Mouse (Mus musculus): ENCODE measurements around the gene Eif3b. TPM values are rescaled to one million over a fixed set of nuclear protein-coding genes. Genes with fewer than 3 reads are reported as not detected.
"Not testable (repeated sequence)": the region's sequence is repeated elsewhere in the genome, so short reads cannot be mapped to it uniquely, and the experiment has no call there.

Gene Eif3b
- polyA plus RNA-seq, 1 experiment from 2014 or later = 87.8 TPM

DNA sequence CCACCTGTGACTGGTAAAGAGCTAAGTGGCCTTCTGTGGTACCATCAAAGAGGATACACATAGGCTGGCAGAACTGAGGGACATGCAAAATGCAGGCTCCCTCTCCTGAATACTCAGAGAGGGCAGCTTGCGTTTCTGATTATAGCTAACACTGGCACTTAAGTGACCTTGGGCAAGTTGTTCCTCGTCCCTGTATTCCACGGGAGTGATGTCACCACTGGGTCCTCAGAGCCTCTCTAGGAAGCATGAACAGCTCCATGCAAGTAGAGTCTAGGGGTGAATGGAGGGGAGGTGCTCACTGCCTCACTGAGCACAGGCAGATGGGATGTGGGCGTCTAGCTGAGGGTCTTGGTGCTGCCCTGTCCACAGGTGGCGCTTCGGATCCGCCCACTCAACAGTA, 26.9 kb downstream of the Eif3b start:
- 0 out of 2 replicates have a peak, but pooled peaks have one; percentile 34 for ATAC-seq (replicated peaks; ENCODE audit: extremely low read depth, insufficient read depth, low FRiP score)
- Histone ChIP-seq H3K36me3 (ENCODE audit: control insufficient read depth, insufficient read depth) (peaks cover 31% of the 10 kb centered on the region), H3K9me3 (replicated peaks; ENCODE audit: control insufficient read depth, low read length) (no peaks in the 10 kb centered on the region), H3K27ac (ENCODE audit: low read length) (peak overlapping the region; percentile 0; the same call in 1 of the 2 replicates), H3K4me2 (ENCODE audit: low read depth, low read length) (no peak overlapping the region), H3K4me3 (ENCODE audit: low read length) (no peak overlapping the region), H3K9ac (ENCODE audit: low read length) (no peak overlapping the region), H3K4me1 (ENCODE audit: control insufficient read depth, insufficient read depth, low read length) (peaks cover 5% of the 10 kb centered on the region), H3K27me3 (ENCODE audit: control insufficient read depth, insufficient read depth, low read length) (no peaks in the 10 kb centered on the region)
- WGBS = 64% methylated on average over 7 of the region's 7 CpGs

DNA sequence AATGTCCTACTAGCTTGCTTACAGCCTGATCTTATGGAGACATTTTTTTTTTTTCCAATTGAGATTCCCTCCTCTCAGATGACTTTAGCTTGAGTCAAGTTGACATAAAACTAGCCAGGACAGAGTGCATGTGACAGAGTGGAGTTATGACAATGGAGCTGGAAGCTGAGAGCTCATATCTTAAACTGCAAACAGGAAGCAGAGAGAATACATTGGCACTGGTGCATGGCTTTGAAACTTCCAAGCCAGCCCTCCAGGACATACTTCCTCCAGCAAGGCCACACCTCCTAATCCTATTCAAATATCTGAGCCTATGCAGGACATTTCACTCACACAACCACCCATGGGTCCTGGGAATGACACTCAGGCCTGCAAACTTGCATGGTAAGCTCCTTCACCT, 35.4 kb downstream of the Eif3b start:
- ATAC-seq (replicated peaks; ENCODE audit: extremely low read depth, insufficient read depth, low FRiP score) = peak; percentile 67; the same call in 1 of the 2 replicates
- peak overlapping the region; percentile 17 for H3K27ac ChIP-seq (ENCODE audit: low read length)

DNA sequence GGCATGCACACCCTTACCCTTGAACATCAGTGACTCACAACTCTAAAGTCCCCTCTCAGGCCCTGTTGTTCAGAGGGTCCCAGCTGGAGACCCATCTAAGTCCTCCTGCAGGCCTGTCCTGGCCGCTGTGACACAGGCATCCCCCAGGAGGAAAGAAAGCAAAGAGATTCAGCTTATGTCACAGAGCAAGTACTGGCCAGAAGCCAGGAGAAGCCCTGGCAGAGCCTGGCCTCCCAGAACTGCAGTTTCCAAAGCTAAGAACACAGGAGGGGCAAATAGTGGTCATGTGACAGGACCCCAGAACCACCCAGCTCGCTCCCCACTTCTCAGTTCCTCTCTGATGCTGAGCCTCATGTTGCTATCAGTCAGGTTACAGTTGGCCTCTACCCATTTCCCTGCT, 36.3 kb downstream of the Eif3b start:
- H3K4me1 ChIP-seq (ENCODE audit: control insufficient read depth, insufficient read depth, low read length) = no peaks in the 10 kb centered on the region; the same call in 1 of the 2 replicates
- no peak overlapping the region for H3K4me2 ChIP-seq (ENCODE audit: low read depth, low read length)
- peak overlapping the region; percentile 15; the same call in 1 of the 2 replicates for H3K9ac ChIP-seq (ENCODE audit: low read length)
- no peak for ATAC-seq (replicated peaks; ENCODE audit: extremely low read depth, insufficient read depth, low FRiP score)
- H3K36me3 ChIP-seq (ENCODE audit: control insufficient read depth, insufficient read depth) = no peaks in the 10 kb centered on the region
- no peak overlapping the region for H3K4me3 ChIP-seq (ENCODE audit: low read length)
- no peak overlapping the region for H3K27ac ChIP-seq (ENCODE audit: low read length)
- no peaks in the 10 kb centered on the region for H3K27me3 ChIP-seq (ENCODE audit: control insufficient read depth, insufficient read depth, low read length)
- no peaks in the 10 kb centered on the region for H3K9me3 ChIP-seq (replicated peaks; ENCODE audit: control insufficient read depth, low read length)
- WGBS = 57% methylated on average over 2 of the region's 2 CpGs

More for the DNA sequence above, 35.4 kb downstream of the Eif3b start:
- Histone ChIP-seq H3K36me3 (ENCODE audit: control insufficient read depth, insufficient read depth) (no peaks in the 10 kb centered on the region), H3K4me3 (ENCODE audit: low read length) (no peak overlapping the region), H3K27me3 (ENCODE audit: control insufficient read depth, insufficient read depth, low read length) (no peaks in the 10 kb centered on the region), H3K9ac (ENCODE audit: low read length) (no peak overlapping the region), H3K9me3 (replicated peaks; ENCODE audit: control insufficient read depth, low read length) (no peaks in the 10 kb centered on the region), H3K4me1 (ENCODE audit: control insufficient read depth, insufficient read depth, low read length) (no peaks in the 10 kb centered on the region; the same call in 1 of the 2 replicates), H3K4me2 (ENCODE audit: low read depth, low read length) (no peak overlapping the region)

DNA sequence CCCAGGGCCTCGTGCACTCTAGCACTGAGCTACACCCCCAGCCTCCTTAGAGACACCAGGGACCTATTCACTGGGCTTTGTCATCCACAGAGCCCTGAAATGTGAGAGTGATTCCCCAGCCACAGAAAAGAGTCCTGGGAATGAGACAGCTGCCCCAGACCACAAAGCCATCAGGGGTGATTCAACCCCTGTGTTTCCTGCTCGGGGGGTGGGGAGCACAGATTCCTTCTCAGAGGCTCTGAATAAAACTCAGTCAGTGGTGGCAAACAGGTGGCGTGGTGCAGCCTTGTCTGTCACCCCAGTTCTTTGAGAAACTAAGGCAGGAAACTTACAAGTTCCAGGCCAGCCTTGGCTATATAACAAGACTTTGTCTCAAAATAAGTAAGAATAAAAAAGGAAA, 42.3 kb downstream of the Eif3b start:
- ATAC-seq (replicated peaks; ENCODE audit: extremely low read depth, insufficient read depth, low FRiP score) = no peak
- WGBS = 77% methylated on average over 3 of the region's 3 CpGs
- Histone ChIP-seq H3K4me2 (ENCODE audit: low read depth, low read length) (no peak overlapping the region), H3K4me1 (ENCODE audit: control insufficient read depth, insufficient read depth, low read length) (no peaks in the 10 kb centered on the region), H3K4me3 (ENCODE audit: low read length) (no peak overlapping the region), H3K9ac (ENCODE audit: low read length) (no peak overlapping the region), H3K9me3 (replicated peaks; ENCODE audit: control insufficient read depth, low read length) (peaks cover 17% of the 10 kb centered on the region), H3K27me3 (ENCODE audit: control insufficient read depth, insufficient read depth, low read length) (no peaks in the 10 kb centered on the region), H3K36me3 (ENCODE audit: control insufficient read depth, insufficient read depth) (no peaks in the 10 kb centered on the region), H3K27ac (ENCODE audit: low read length) (no peak overlapping the region)

DNA sequence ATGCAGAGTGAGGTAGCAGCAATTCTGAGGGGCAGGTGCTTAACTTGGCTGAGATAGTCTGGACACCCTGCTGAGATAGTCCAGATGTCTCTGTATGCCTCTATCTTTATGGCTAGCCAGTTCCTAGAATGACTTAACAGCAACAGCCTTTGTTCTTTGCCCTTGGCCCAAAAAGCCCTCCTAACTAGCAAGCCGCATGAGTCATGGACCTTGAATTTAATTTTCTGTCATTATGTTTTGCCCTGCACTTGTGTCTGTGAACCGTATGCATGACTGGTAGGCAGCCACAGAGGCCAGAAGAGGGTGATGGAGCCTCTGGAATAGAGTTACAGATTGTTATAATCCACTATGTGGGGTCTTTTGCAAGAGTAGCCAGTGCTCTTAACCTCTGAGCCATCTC, 44.0 kb downstream of the Eif3b start:
- not testable (repeated sequence) for H3K4me3 ChIP-seq (ENCODE audit: low read length); ATAC-seq (replicated peaks; ENCODE audit: extremely low read depth, insufficient read depth, low FRiP score)

DNA sequence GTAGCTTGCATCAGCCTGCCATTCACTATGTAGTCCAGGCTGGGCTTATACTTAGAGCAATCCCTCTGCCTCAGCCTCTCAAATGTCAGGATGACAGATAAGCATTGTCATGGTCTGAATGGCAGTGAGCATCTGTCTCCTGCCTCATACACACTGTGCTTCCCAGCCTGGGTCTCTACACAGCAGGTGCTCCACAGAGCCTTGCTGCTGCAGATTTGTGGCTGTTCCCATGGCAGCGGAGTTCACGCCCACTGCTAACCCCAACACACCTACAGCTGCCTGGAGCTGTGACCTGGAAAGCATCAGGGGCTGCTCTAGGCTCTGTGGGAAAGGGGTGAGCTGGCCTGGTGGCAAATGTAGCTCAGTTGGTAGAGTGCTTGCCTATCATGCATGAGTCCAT, 45.8 kb downstream of the Eif3b start:
- H3K9ac ChIP-seq (ENCODE audit: low read length) = no peak overlapping the region
- 69% methylated on average over 2 of the region's 2 CpGs for WGBS
- H3K9me3 ChIP-seq (replicated peaks; ENCODE audit: control insufficient read depth, low read length) = peaks cover 17% of the 10 kb centered on the region
- no peak overlapping the region for H3K27ac ChIP-seq (ENCODE audit: low read length)
- no peak overlapping the region for H3K4me2 ChIP-seq (ENCODE audit: low read depth, low read length)
- no peaks in the 10 kb centered on the region for H3K36me3 ChIP-seq (ENCODE audit: control insufficient read depth, insufficient read depth)
- no peak for ATAC-seq (replicated peaks; ENCODE audit: extremely low read depth, insufficient read depth, low FRiP score)
- no peak overlapping the region for H3K4me3 ChIP-seq (ENCODE audit: low read length)
- no peaks in the 10 kb centered on the region for H3K4me1 ChIP-seq (ENCODE audit: control insufficient read depth, insufficient read depth, low read length)
- no peaks in the 10 kb centered on the region for H3K27me3 ChIP-seq (ENCODE audit: control insufficient read depth, insufficient read depth, low read length)

More for the DNA sequence above, 44.0 kb downstream of the Eif3b start:
- peaks cover 17% of the 10 kb centered on the region for H3K9me3 ChIP-seq (replicated peaks; ENCODE audit: control insufficient read depth, low read length)
- H3K9ac ChIP-seq (ENCODE audit: low read length); H3K4me1 ChIP-seq (ENCODE audit: control insufficient read depth, insufficient read depth, low read length); H3K36me3 ChIP-seq (ENCODE audit: control insufficient read depth, insufficient read depth); H3K27ac ChIP-seq (ENCODE audit: low read length); H3K4me2 ChIP-seq (ENCODE audit: low read depth, low read length); H3K27me3 ChIP-seq (ENCODE audit: control insufficient read depth, insufficient read depth, low read length): not testable (repeated sequence)
- 75% methylated on average over 2 of the region's 2 CpGs for WGBS

DNA sequence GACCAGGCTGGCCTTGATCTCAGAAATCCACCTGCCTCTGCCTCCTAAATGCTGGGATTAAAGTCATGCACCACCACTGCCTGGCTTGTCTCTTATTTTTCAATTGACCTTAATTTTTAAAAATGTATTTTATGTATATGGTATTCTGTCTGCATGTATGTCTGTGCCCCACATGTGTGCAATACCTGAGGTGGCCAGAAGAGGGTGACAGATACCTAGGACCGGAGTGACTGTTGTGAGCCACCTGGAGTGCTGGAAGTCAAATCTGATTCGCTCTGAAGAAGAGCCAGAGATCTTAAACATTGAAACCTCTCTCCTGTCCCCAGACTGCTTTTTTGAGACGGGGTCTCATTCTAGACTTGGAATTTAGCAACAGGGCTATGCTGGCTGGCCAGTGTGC, 53.2 kb downstream of the Eif3b start:
- Histone ChIP-seq H3K9me3 (replicated peaks; ENCODE audit: control insufficient read depth, low read length) (peaks cover 4% of the 10 kb centered on the region; the same call in 1 of the 2 replicates), H3K9ac (ENCODE audit: low read length) (no peak overlapping the region), H3K4me1 (ENCODE audit: control insufficient read depth, insufficient read depth, low read length) (no peaks in the 10 kb centered on the region), H3K27ac (ENCODE audit: low read length) (no peak overlapping the region), H3K4me3 (ENCODE audit: low read length) (no peak overlapping the region), H3K27me3 (ENCODE audit: control insufficient read depth, insufficient read depth, low read length) (no peaks in the 10 kb centered on the region), H3K4me2 (ENCODE audit: low read depth, low read length) (no peak overlapping the region), H3K36me3 (ENCODE audit: control insufficient read depth, insufficient read depth) (no peaks in the 10 kb centered on the region)
- 72% methylated on average over 3 of the region's 3 CpGs for WGBS
- no peak for ATAC-seq (replicated peaks; ENCODE audit: extremely low read depth, insufficient read depth, low FRiP score)

DNA sequence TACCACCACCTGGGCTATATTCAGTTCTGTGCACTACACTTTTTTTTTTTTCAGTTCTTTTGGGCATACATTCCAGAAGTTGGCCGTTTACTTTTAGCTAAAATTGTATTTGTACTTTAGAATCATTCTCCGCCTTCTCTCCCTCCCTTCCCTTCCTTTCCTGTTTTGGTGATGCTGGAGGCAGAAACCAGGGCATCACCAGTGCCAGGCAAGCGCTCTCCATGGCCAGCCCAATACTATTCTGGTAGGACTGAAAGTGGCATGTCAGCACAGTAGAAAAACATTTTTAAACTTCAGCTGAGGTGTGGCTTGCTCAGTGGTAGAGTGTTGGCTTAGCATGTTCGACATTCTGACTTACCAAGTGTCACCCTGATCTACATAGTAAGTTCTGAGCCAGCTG, 62.3 kb downstream of the Eif3b start:
- Histone ChIP-seq H3K27me3 (ENCODE audit: control insufficient read depth, insufficient read depth, low read length) (no peaks in the 10 kb centered on the region), H3K9ac (ENCODE audit: low read length) (no peak overlapping the region), H3K4me2 (ENCODE audit: low read depth, low read length) (no peak overlapping the region), H3K9me3 (replicated peaks; ENCODE audit: control insufficient read depth, low read length) (no peaks in the 10 kb centered on the region), H3K27ac (ENCODE audit: low read length) (no peak overlapping the region), H3K4me1 (ENCODE audit: control insufficient read depth, insufficient read depth, low read length) (no peaks in the 10 kb centered on the region), H3K4me3 (ENCODE audit: low read length) (no peak overlapping the region), H3K36me3 (ENCODE audit: control insufficient read depth, insufficient read depth) (no peaks in the 10 kb centered on the region)
- ATAC-seq (replicated peaks; ENCODE audit: extremely low read depth, insufficient read depth, low FRiP score) = no peak
- WGBS = 61% methylated on average over 4 of the region's 4 CpGs

DNA sequence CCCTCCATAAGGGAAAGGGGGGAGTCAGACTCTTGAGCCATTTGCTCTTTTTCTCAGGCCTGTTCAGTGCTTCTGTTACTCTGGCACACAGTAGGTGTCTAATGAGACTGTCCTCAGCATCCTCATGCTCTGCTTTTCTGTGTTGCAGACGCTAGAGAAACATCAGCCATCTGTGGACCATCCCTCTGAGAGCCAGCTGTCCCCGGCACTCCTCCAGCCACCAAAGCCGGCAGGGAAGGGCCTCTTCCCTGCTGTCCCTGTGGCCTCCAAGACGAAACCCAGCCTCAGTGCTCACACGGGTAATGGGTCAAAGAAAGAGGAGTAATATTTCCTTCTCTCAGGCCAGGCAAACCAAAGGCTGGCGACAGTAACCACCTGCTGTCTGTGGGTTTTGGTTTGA, 72.0 kb downstream of the Eif3b start:
- Histone ChIP-seq H3K4me2 (ENCODE audit: low read depth, low read length) (no peak overlapping the region), H3K27ac (ENCODE audit: low read length) (no peak overlapping the region), H3K36me3 (ENCODE audit: control insufficient read depth, insufficient read depth) (no peaks in the 10 kb centered on the region), H3K27me3 (ENCODE audit: control insufficient read depth, insufficient read depth, low read length) (peaks cover 3% of the 10 kb centered on the region), H3K4me3 (ENCODE audit: low read length) (no peak overlapping the region), H3K9ac (ENCODE audit: low read length) (no peak overlapping the region), H3K4me1 (ENCODE audit: control insufficient read depth, insufficient read depth, low read length) (no peaks in the 10 kb centered on the region), H3K9me3 (replicated peaks; ENCODE audit: control insufficient read depth, low read length) (no peaks in the 10 kb centered on the region)
- no peak for ATAC-seq (replicated peaks; ENCODE audit: extremely low read depth, insufficient read depth, low FRiP score)
- 65% methylated on average over 6 of the region's 6 CpGs for WGBS

Data from heart, embryonic 16.5 days (tissue).